Mouse (Mus musculus): Measurements from ENCODE around the gene Mettl15.
A peak's percentile ranks its signal among the peaks of the same experiment; 100 is the strongest.
"Not testable (repeated sequence)": the region's sequence is repeated elsewhere in the genome, so short reads cannot be mapped to it uniquely, and the experiment has no call there.

Mettl15 gene

GRCm38 (mm10) chr2:109280600-109281340 is at the start of gene Mettl15, which contains the start of gene Kif18a:
Mettl15 (minus strand) TSS chr2:109280748.
Kif18a (plus strand) TSS chr2:109280738.
- peak; percentile 94 for DNase-seq

- no peak for DNase-seq
These were observed 30.8 kb upstream of the Mettl15 start for GRCm38 (mm10) chr2:109311369-109311768.

GRCm38 (mm10) chr2:109303638-109304037 is 23.1 kb upstream of the Mettl15 start:
- no peak for DNase-seq

GRCm38 (mm10) chr2:109302234-109302633 is 21.7 kb upstream of the Mettl15 start:
- DNase-seq = no peak

GRCm38 (mm10) chr2:109298160-109298559 is 17.6 kb upstream of the Mettl15 start:
- DNase-seq = no peak

- no peak for DNase-seq
These were observed 15.7 kb upstream of the Mettl15 start for GRCm38 (mm10) chr2:109296264-109296663.

- DNase-seq = no peak
These were observed 8.8 kb upstream of the Mettl15 start for GRCm38 (mm10) chr2:109289327-109289726.

GRCm38 (mm10) chr2:109284121-109284520 is 3.6 kb upstream of the Mettl15 start:
- DNase-seq = no peak

- no peak for DNase-seq
These were observed 768 bp upstream of the Mettl15 start for GRCm38 (mm10) chr2:109281341-109281690.

GRCm38 (mm10) chr2:109280272-109280599 is 312 bp downstream of the Mettl15 start:
- DNase-seq = no peak

- peak; percentile 65 for DNase-seq
These were observed 2.5 kb downstream of the Mettl15 start for GRCm38 (mm10) chr2:109278036-109278435.

- no peak for DNase-seq
These were observed 3.0 kb downstream of the Mettl15 start for GRCm38 (mm10) chr2:109277593-109277992.

GRCm38 (mm10) chr2:109273098-109273497 is 7.5 kb downstream of the Mettl15 start:
- DNase-seq = no peak

GRCm38 (mm10) chr2:109262779-109263178 is 17.8 kb downstream of the Mettl15 start:
- DNase-seq = no peak

GRCm38 (mm10) chr2:109241947-109242346 is 38.6 kb downstream of the Mettl15 start:
- no peak for DNase-seq

- no peak for DNase-seq
These were observed 44.8 kb downstream of the Mettl15 start for GRCm38 (mm10) chr2:109235741-109236140.

GRCm38 (mm10) chr2:109233876-109234275 is 46.7 kb downstream of the Mettl15 start:
- no peak for DNase-seq

- DNase-seq = no peak
These were observed 50.1 kb downstream of the Mettl15 start for GRCm38 (mm10) chr2:109230443-109230842.

GRCm38 (mm10) chr2:109227196-109227595 is 53.4 kb downstream of the Mettl15 start:
- no peak for DNase-seq

GRCm38 (mm10) chr2:109221470-109221869 is 59.1 kb downstream of the Mettl15 start:
- no peak for DNase-seq

GRCm38 (mm10) chr2:109216678-109217077 is 63.9 kb downstream of the Mettl15 start:
- not testable (repeated sequence) for DNase-seq

GRCm38 (mm10) chr2:109210641-109211040 is 69.9 kb downstream of the Mettl15 start:
- not testable (repeated sequence) for DNase-seq

- DNase-seq = no peak
These were observed 72.5 kb downstream of the Mettl15 start for GRCm38 (mm10) chr2:109208032-109208431.

GRCm38 (mm10) chr2:109182993-109183392 is 97.6 kb downstream of the Mettl15 start:
- no peak for DNase-seq

GRCm38 (mm10) chr2:109158509-109158908 is 122.0 kb downstream of the Mettl15 start:
- DNase-seq = no peak

All from kidney, adult 18-20 months (tissue).